Mouse (Mus musculus) cerebellum, adult 2 months (tissue): ENCODE measurements around the gene Prss12.

ENCODE experiments used
- CTCF ChIP-seq: fragments of 200-500 bp; IDR thresholded peaks from 2 replicates; pipeline ENCODE4 v1.5.1; 2011; ENCODE audit warnings: low read depth, mild to moderate bottlenecking, control low read depth, low read length, moderate library complexity, borderline replicate concordance; ENCODE audit not compliant: insufficient read depth
- POLR2A ChIP-seq: fragments of 200-500 bp; IDR thresholded peaks from 2 replicates; pipeline ENCODE4 v1.6.1; 2011; ENCODE audit warnings: low read length, control low read depth, borderline replicate concordance; ENCODE audit not compliant: insufficient read depth

GRCm38 (mm10) chr3:123397562-123398481, 48.9 kb upstream of the Prss12 start:
- TF ChIP-seq CTCF = no peak
- TF ChIP-seq POLR2A = no peak
